Mouse (Mus musculus) C2C12 (cell line): ENCODE data around the gene Usp20. TPM values are rescaled to one million over a fixed set of nuclear protein-coding genes. Genes with fewer than 3 reads are reported as not detected.

Experiments used
- H3K27me3 ChIP-seq: one replicate; pipeline ENCODE4 v1.6.1; 2011; ENCODE audit not compliant: control insufficient read depth, insufficient read depth, insufficient read length
- H3K36me3 ChIP-seq: one replicate; pipeline ENCODE4 v1.6.1; 2011; ENCODE audit not compliant: control insufficient read depth, insufficient read depth
- H3K4me3 ChIP-seq: one replicate; pipeline ENCODE4 v1.5.1; 2011; ENCODE audit warnings: mild to moderate bottlenecking, control low read depth; ENCODE audit not compliant: poor library complexity, insufficient read depth, severe bottlenecking
- H3K79me2 ChIP-seq: one replicate; pipeline ENCODE4 v1.6.1; 2011; ENCODE audit not compliant: control insufficient read depth, insufficient read depth
- H3K79me3 ChIP-seq: one replicate; pipeline ENCODE4 v1.6.1; 2011; ENCODE audit warnings: low read depth, control low read depth
- H3ac ChIP-seq: one replicate; pipeline ENCODE3; 2011; ENCODE audit warnings: low read depth; ENCODE audit not compliant: control insufficient read depth, insufficient read length
- CEBPB ChIP-seq: IDR thresholded peaks from one replicate; pipeline ENCODE4 v1.6.1; 2011; ENCODE audit warnings: low read depth, mild to moderate bottlenecking, control low read depth, moderate library complexity
- CTCF ChIP-seq: IDR thresholded peaks from one replicate; pipeline ENCODE4 v1.5.1; 2011; ENCODE audit not compliant: control insufficient read depth, insufficient read depth, insufficient read length
- FOSL1 ChIP-seq: IDR thresholded peaks from one replicate; pipeline ENCODE4 v1.8.0; 2011; ENCODE audit warnings: mild to moderate bottlenecking, low read length; ENCODE audit not compliant: poor library complexity, insufficient read depth, severe bottlenecking
- MAX ChIP-seq: IDR thresholded peaks from one replicate; pipeline ENCODE4 v1.6.1; 2011; ENCODE audit warnings: mild to moderate bottlenecking, control low read depth
- MYOD1 ChIP-seq: IDR thresholded peaks from one replicate; pipeline ENCODE4 v1.6.1; 2011; ENCODE audit warnings: low read depth; ENCODE audit not compliant: control insufficient read depth, insufficient read length
- MYOG ChIP-seq: IDR thresholded peaks from one replicate; pipeline ENCODE4 v1.6.1; 2011; ENCODE audit not compliant: control insufficient read depth, insufficient read length; ENCODE audit errors: extremely low read depth
- USF1 ChIP-seq: IDR thresholded peaks from one replicate; pipeline ENCODE4 v1.6.1; 2011; ENCODE audit warnings: low read depth, mild to moderate bottlenecking, control low read depth, moderate library complexity
- polyA plus RNA-seq: library from polyadenylated mRNA; unstranded; fragments of >200 nt; fragmentation: generic; extraction: Trizol; gene quantifications from one replicate; pipeline ENCODE4 v1.2.1, GENCODE M21; 2012; ENCODE audit warnings: missing spikeins

Usp20 gene
- polyA plus RNA-seq, 1 experiment, result 26.4 TPM

- H3K4me3 ChIP-seq, result no peak overlapping the region
- H3ac ChIP-seq, result no peak overlapping the region
- TF ChIP-seq MYOG, result no peak
- TF ChIP-seq MYOD1, result no peak
- TF ChIP-seq CEBPB, result no peak
- TF ChIP-seq USF1, result no peak
- TF ChIP-seq CTCF, result no peak
- H3K27me3 ChIP-seq, result no peaks in the 10 kb centered on the region
- peaks cover 15% of the 10 kb centered on the region for H3K36me3 ChIP-seq
- H3K79me3 ChIP-seq, result no peaks in the 10 kb centered on the region
- H3K79me2 ChIP-seq, result no peaks in the 10 kb centered on the region
Measured at GRCm38 (mm10) chr2:31067696-31068245, 85.7 kb downstream of the Usp20 start.

GRCm38 (mm10) chr2:31068246-31069113 is 86.4 kb downstream of the Usp20 start:
- Histone ChIP-seq H3K79me3 (no peaks in the 10 kb centered on the region), H3K27me3 (no peaks in the 10 kb centered on the region), H3K79me2 (no peaks in the 10 kb centered on the region), H3ac (no peak overlapping the region), H3K4me3 (no peak overlapping the region), H3K36me3 (peaks cover 22% of the 10 kb centered on the region)
- TF ChIP-seq CTCF (no peak), USF1 (no peak)

DNA sequence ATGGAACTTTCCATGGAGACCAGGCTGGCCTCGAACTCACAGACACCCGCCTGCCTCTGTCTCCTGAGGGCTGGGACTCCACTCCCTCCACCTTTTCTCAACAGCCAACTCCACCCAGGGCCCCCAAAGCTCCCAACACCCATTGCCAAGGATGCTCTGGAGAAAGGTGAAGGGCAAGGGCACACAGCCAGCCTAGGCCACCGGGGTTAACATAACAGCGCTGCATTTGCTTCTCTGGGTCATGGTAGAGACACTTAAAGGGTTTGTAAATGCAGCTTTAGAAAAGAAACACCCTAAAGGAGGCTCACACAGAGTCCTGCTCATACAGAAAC is 87.0 kb downstream of the Usp20 start:
- H3K27me3 ChIP-seq, result no peaks in the 10 kb centered on the region
- peaks cover 28% of the 10 kb centered on the region for H3K36me3 ChIP-seq
- H3K4me3 ChIP-seq, result no peak overlapping the region
- H3ac ChIP-seq, result no peak overlapping the region
- no peak for TF ChIP-seq MYOD1
- no peak for TF ChIP-seq MYOG
- no peak for TF ChIP-seq FOSL1
- TF ChIP-seq CEBPB, result no peak
- TF ChIP-seq CTCF, result no peak
- TF ChIP-seq USF1, result no peak
- TF ChIP-seq MAX, result no peak
- H3K79me2 ChIP-seq, result no peaks in the 10 kb centered on the region
- H3K79me3 ChIP-seq, result no peaks in the 10 kb centered on the region

- Histone ChIP-seq H3K27me3 (no peaks in the 10 kb centered on the region), H3K4me3 (no peak overlapping the region), H3K36me3 (peaks cover 28% of the 10 kb centered on the region), H3ac (no peak overlapping the region), H3K79me2 (no peaks in the 10 kb centered on the region), H3K79me3 (no peaks in the 10 kb centered on the region)
- TF ChIP-seq MAX (no peak), MYOG (no peak), MYOD1 (no peak), USF1 (no peak), CTCF (no peak), CEBPB (no peak), FOSL1 (no peak)
Measured at GRCm38 (mm10) chr2:31069506-31069905, 87.4 kb downstream of the Usp20 start.

Other genes starting within 250 kb of the Usp20 start
- gene 1700001O22Rik, start 178.6 kb upstream of the Usp20 start, polyA plus RNA-seq, result 0.18 TPM
- 64.7 TPM for gene Ntmt1, start 174.5 kb upstream of the Usp20 start, polyA plus RNA-seq
- 69.2 TPM for gene Asb6, start 151.9 kb upstream of the Usp20 start, polyA plus RNA-seq
- gene Prrx2, start 147.3 kb upstream of the Usp20 start, polyA plus RNA-seq, result 191 TPM
- 0.70 TPM for gene Ptges, start 52.4 kb upstream of the Usp20 start, polyA plus RNA-seq
- gene Tor1b, start 29.3 kb upstream of the Usp20 start, polyA plus RNA-seq, result 30.5 TPM
- 59.2 TPM for gene Tor1a, start 14.3 kb upstream of the Usp20 start, polyA plus RNA-seq
- gene BC005624, start 78 bp upstream of the Usp20 start, polyA plus RNA-seq, result 36.9 TPM
- 13.5 TPM for gene Fnbp1, start 159.7 kb downstream of the Usp20 start, polyA plus RNA-seq
- gene Gpr107, start 170.0 kb downstream of the Usp20 start, polyA plus RNA-seq, result 28.7 TPM